Mouse (Mus musculus) heart, embryonic 11.5 days (tissue): Measurements from ENCODE around the gene Rarres2. TPM values are rescaled to one million over a fixed set of nuclear protein-coding genes. Genes with fewer than 3 reads are reported as not detected.
"Not testable (repeated sequence)": the region's sequence is repeated elsewhere in the genome, so short reads cannot be mapped to it uniquely, and the experiment has no call there.

Experiments
- ATAC-seq: fragments of 200-750 bp; cut with Nextera tagmentation; replicated peaks from 2 replicates; pipeline ENCODE4 v1.8.0; 2017; ENCODE audit warnings: moderate library complexity; ENCODE audit not compliant: insufficient number of reproducible peaks, low FRiP score, low TSS enrichment
- H3K27ac ChIP-seq: fragments of 300-500 bp; sonication (generic); 2 replicates; pipeline ENCODE4 v1.5.1; 2014; ENCODE audit warnings: mild to moderate bottlenecking, low read depth, low read length
- H3K27me3 ChIP-seq: fragments of 300-500 bp; sonication (generic); 2 replicates; pipeline ENCODE4 v1.6.1; 2014; ENCODE audit warnings: mild to moderate bottlenecking, low read length, mixed read lengths; ENCODE audit not compliant: control insufficient read depth, insufficient read depth
- H3K36me3 ChIP-seq: fragments of 300-500 bp; sonication (generic); 2 replicates; pipeline ENCODE4 v1.6.1; 2014; ENCODE audit warnings: mild to moderate bottlenecking, low read length, moderate library complexity, mixed read lengths; ENCODE audit not compliant: control insufficient read depth, insufficient read depth
- H3K4me1 ChIP-seq: fragments of 300-500 bp; sonication (generic); 2 replicates; pipeline ENCODE4 v1.6.1; 2014; ENCODE audit warnings: low read length; ENCODE audit not compliant: control insufficient read depth, insufficient read depth
- H3K4me2 ChIP-seq: fragments of 300-500 bp; sonication (generic); 2 replicates; pipeline ENCODE4 v1.6.1; 2014; ENCODE audit warnings: mild to moderate bottlenecking, moderate library complexity
- H3K4me3 ChIP-seq: fragments of 300-500 bp; sonication (generic); 2 replicates; pipeline ENCODE4 v1.5.1; 2014; ENCODE audit warnings: low read depth, low read length
- H3K9ac ChIP-seq: fragments of 300-500 bp; sonication (generic); 2 replicates; pipeline ENCODE4 v1.6.1; 2014; ENCODE audit warnings: mild to moderate bottlenecking, low read depth, low read length, moderate library complexity
- H3K9me3 ChIP-seq: fragments of 300-500 bp; sonication (generic); replicated peaks from 2 replicates; pipeline ENCODE4 v1.6.1; 2016; ENCODE audit warnings: low read length; ENCODE audit not compliant: control insufficient read depth
- WGBS: fragments of 180-500 bp; shearing (Covaris S2); extraction: QIAGEN DNeasy Blood & Tissue Kit; methylation state at CpG from one replicate; pipeline ENCODE4 v1.1.7; 2014; ENCODE audit not compliant: insufficient replicate concordance; 5-methylcytosine and 5-hydroxymethylcytosine counted together
- polyA plus RNA-seq: library from polyadenylated mRNA; unstranded; fragments of >200 nt; fragmentation: Nextera tagmentation; extraction: Ambion mirVana; gene quantifications from 2 replicates; pipeline ENCODE4 v1.2.1, GENCODE M21; 2014

Gene Rarres2
- polyA plus RNA-seq, 1 experiment from 2014 or later, result 16.4 TPM

- no peaks in the 10 kb centered on the region for H3K27me3 ChIP-seq
- H3K4me2 ChIP-seq, result no peak overlapping the region
- no peak for ATAC-seq
- H3K4me3 ChIP-seq, result no peak overlapping the region
- no peaks in the 10 kb centered on the region for H3K36me3 ChIP-seq
- no peak overlapping the region for H3K27ac ChIP-seq
- peaks cover 6% of the 10 kb centered on the region; the same call in 1 of the 2 replicates for H3K4me1 ChIP-seq
- H3K9ac ChIP-seq, result no peak overlapping the region
- H3K9me3 ChIP-seq, result no peaks in the 10 kb centered on the region
- 63% methylated on average over 2 of the region's 2 CpGs for WGBS
Measured at GRCm38 (mm10) chr6:48533475-48533874, 39.1 kb downstream of the Rarres2 start.

- no peak overlapping the region for H3K4me3 ChIP-seq
- peaks cover 6% of the 10 kb centered on the region for H3K4me1 ChIP-seq
- no peaks in the 10 kb centered on the region for H3K27me3 ChIP-seq
- H3K9ac ChIP-seq, result no peak overlapping the region
- H3K9me3 ChIP-seq, result no peaks in the 10 kb centered on the region
- ATAC-seq, result no peak; the same call in 1 of the 2 replicates
- no peak overlapping the region for H3K27ac ChIP-seq
- H3K4me2 ChIP-seq, result no peak overlapping the region
- 59% methylated on average over 2 of the region's 2 CpGs for WGBS
- H3K36me3 ChIP-seq, result no peaks in the 10 kb centered on the region
Measured at GRCm38 (mm10) chr6:48530862-48531261, 41.7 kb downstream of the Rarres2 start.

GRCm38 (mm10) chr6:48529871-48530440, 42.6 kb downstream of the Rarres2 start:
- Histone ChIP-seq H3K36me3 (no peaks in the 10 kb centered on the region), H3K4me2 (no peak overlapping the region), H3K4me1 (peaks cover 6% of the 10 kb centered on the region), H3K4me3 (no peak overlapping the region), H3K27ac (no peak overlapping the region), H3K9me3 (no peaks in the 10 kb centered on the region), H3K9ac (no peak overlapping the region), H3K27me3 (no peaks in the 10 kb centered on the region)
- 82% methylated on average over 16 of the region's 16 CpGs for WGBS
- no peak for ATAC-seq

GRCm38 (mm10) chr6:48529261-48529660, 43.3 kb downstream of the Rarres2 start:
- H3K4me1 ChIP-seq, result peaks cover 6% of the 10 kb centered on the region
- no peaks in the 10 kb centered on the region for H3K27me3 ChIP-seq
- no peak overlapping the region for H3K9ac ChIP-seq
- H3K27ac ChIP-seq, result no peak overlapping the region
- ATAC-seq, result no peak
- H3K36me3 ChIP-seq, result no peaks in the 10 kb centered on the region
- H3K9me3 ChIP-seq, result no peaks in the 10 kb centered on the region
- 66% methylated on average over 14 of the region's 14 CpGs for WGBS
- H3K4me3 ChIP-seq, result no peak overlapping the region
- H3K4me2 ChIP-seq, result no peak overlapping the region

GRCm38 (mm10) chr6:48527901-48528300, 44.7 kb downstream of the Rarres2 start:
- WGBS, result 64% methylated on average over 9 of the region's 9 CpGs

GRCm38 (mm10) chr6:48524882-48525281, 47.7 kb downstream of the Rarres2 start:
- WGBS, result 92% methylated on average over 12 of the region's 16 CpGs
- H3K9ac ChIP-seq, H3K36me3 ChIP-seq, ATAC-seq, H3K4me2 ChIP-seq, H3K27ac ChIP-seq, H3K4me1 ChIP-seq, H3K9me3 ChIP-seq, H3K27me3 ChIP-seq, H3K4me3 ChIP-seq: not testable (repeated sequence)

More at GRCm38 (mm10) chr6:48527901-48528300, 44.7 kb downstream of the Rarres2 start:
- no peak overlapping the region for H3K27ac ChIP-seq
- no peaks in the 10 kb centered on the region for H3K9me3 ChIP-seq
- no peaks in the 10 kb centered on the region for H3K27me3 ChIP-seq
- peaks cover 6% of the 10 kb centered on the region for H3K4me1 ChIP-seq
- no peaks in the 10 kb centered on the region for H3K36me3 ChIP-seq
- H3K9ac ChIP-seq, result no peak overlapping the region
- ATAC-seq, result no peak
- H3K4me2 ChIP-seq, result no peak overlapping the region
- H3K4me3 ChIP-seq, result no peak overlapping the region

Other genes starting within 250 kb of the Rarres2 start
- 14.7 and 15.4 TPM in 2 replicates for gene Krba1, start 177.2 kb downstream of the Rarres2 start, polyA plus RNA-seq
- 17.3 and 17.8 TPM in 2 replicates for gene Zfp467, start 127.0 kb downstream of the Rarres2 start, polyA plus RNA-seq
- gene Sspo, start 124.6 kb downstream of the Rarres2 start, polyA plus RNA-seq, result 0.41 and 0.54 TPM in 2 replicates
- gene Atp6v0e2, start 35.2 kb downstream of the Rarres2 start, polyA plus RNA-seq, result 19.8 and 24.1 TPM in 2 replicates
- 6.6 and 9.6 TPM in 2 replicates for gene Lrrc61, start 18.0 kb downstream of the Rarres2 start, polyA plus RNA-seq
- gene Gm45021, start 16.8 kb upstream of the Rarres2 start, polyA plus RNA-seq, result 0.77 and 1.3 TPM in 2 replicates
- gene Repin1, start 21.1 kb upstream of the Rarres2 start, polyA plus RNA-seq, result 22.0 and 26.5 TPM in 2 replicates
- gene Gm44965, start 21.2 kb upstream of the Rarres2 start, polyA plus RNA-seq, result not detected in 2 replicates
- 5.8 and 6.0 TPM in 2 replicates for gene Zfp775, start 29.3 kb upstream of the Rarres2 start, polyA plus RNA-seq
- 0.66 and 0.83 TPM in 2 replicates for gene AI854703, start 54.0 kb upstream of the Rarres2 start, polyA plus RNA-seq
- 0.26 and 0.68 TPM in 2 replicates for gene Gimap8, start 74.4 kb upstream of the Rarres2 start, polyA plus RNA-seq
- 8.8 and 10.6 TPM in 2 replicates for gene Gimap9, start 103.3 kb upstream of the Rarres2 start, polyA plus RNA-seq
- gene Gimap4, start 111.8 kb upstream of the Rarres2 start, polyA plus RNA-seq, result 8.6 and 10.0 TPM in 2 replicates
- gene Gimap6, start 135.4 kb upstream of the Rarres2 start, polyA plus RNA-seq, result 30.5 and 30.6 TPM in 2 replicates
- 2.6 and 4.8 TPM in 2 replicates for gene Gm28053, start 145.8 kb upstream of the Rarres2 start, polyA plus RNA-seq
- gene Gimap7, start 145.8 kb upstream of the Rarres2 start, polyA plus RNA-seq, result not detected in 2 replicates
- 17.6 and 22.5 TPM in 2 replicates for gene Gimap1, start 166.3 kb upstream of the Rarres2 start, polyA plus RNA-seq
- gene Gimap5, start 173.4 kb upstream of the Rarres2 start, polyA plus RNA-seq, result 5.3 and 5.9 TPM in 2 replicates
- not detected in 2 replicates for gene Gimap3, start 198.1 kb upstream of the Rarres2 start, polyA plus RNA-seq